Mouse (Mus musculus): ENCODE results near the gene Rngtt.

GRCm38 (mm10) chr4:33520938-33521337 lies 210.8 kb downstream of the Rngtt start:
- TF ChIP-seq CTCF (conservative IDR thresholded peaks at IDR 0.05; ENCODE audit: low read length) (no peak), POU5F1 (IDR thresholded peaks at IDR 0.05; ENCODE audit: borderline replicate concordance, low read length) (no peak)
